Mouse (Mus musculus): Measurements from ENCODE around the gene Pbld1.

The Pbld1 gene

DNA sequence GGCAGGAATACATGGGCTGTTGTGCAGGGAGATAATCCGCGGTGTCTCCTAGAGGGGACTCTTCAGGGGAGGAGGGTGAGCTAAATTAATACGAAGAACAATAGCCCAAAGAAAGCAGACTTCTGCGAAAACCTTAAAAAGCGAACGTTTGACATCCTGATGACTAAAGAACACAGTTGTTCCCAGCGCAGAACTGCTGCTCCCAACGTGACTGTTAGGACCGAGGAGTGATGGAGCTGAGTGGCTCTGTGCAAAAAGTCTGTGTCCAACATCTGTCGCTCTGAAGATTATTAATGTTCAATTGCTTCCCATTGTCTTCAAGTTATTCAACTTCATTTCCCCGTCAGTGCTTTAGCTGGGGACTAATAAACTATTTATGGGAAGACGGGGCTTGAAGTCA lies 38.2 kb downstream of the Pbld1 start:
- no peak for DNase-seq

DNA sequence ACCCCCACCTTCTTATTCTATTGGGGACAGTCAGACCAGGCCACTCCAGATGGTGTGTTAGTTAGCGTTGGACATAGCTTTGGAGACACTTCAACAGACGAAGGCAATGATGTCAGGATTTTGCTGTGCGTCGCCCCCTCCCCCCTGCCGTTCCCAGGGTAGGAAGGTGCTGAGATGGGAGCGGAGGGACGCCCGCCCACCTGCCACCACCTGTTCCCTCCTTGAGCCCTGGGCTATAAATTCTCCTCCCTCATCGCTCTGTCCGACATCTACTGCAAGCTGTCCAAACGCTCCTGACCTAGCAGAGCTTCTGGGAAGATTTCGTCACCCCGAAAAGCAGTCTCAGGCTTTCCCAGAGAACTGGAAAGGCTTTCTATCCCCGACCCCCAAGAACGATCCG lies 39.6 kb downstream of the Pbld1 start, which contains the start of gene Atoh7:
Atoh7 (plus strand) TSS at position 131 of the 400 bp plus-strand sequence.
- peak; percentile 89 to 91 for DNase-seq

DNA sequence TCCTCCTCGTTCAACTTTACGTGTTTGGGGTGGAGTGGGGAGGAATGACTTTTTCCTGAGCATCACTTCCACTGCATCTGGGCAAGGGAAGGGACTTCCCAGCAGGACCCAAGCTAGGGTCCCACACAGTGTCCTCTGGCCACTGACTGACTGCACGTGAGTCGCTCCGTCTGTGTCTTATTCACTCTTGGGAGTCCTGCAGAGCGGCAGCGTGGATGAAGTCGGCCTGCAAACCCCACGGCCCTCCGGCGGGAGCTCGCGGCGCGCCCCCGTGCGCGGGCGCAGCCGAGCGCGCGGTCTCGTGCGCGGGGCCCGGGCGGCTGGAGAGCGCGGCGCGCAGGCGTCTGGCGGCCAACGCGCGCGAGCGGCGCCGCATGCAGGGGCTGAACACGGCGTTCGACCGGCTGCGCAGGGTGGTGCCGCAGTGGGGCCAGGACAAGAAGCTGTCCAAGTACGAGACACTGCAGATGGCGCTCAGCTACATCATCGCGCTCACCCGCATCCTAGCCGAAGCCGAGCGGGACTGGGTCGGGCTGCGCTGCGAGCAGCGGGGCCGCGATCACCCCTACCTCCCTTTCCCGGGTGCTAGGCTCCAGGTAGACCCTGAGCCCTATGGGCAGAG lies 40.1 kb downstream of the Pbld1 start:
- DNase-seq: peak; percentile 90 to 94

DNA sequence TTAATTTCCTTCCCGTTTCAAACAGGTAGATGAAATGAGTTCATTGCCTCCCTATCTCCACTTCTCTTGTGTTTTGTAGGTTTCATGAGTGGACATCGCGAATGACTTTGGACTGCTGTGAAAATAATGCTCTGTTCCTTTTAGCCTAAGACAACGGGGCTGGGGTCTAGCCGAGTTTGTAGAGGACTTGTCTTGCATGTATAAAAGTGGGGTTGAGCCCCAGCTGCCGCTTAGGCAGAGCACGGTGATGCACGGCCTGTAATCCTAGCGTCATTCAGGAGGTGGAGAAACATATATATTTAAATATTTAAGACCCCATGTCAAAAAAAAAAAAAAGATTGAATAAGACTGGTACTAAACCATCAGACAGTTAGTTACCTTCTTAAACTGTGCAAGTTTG lies 40.7 kb downstream of the Pbld1 start:
- DNase-seq: no peak

DNA sequence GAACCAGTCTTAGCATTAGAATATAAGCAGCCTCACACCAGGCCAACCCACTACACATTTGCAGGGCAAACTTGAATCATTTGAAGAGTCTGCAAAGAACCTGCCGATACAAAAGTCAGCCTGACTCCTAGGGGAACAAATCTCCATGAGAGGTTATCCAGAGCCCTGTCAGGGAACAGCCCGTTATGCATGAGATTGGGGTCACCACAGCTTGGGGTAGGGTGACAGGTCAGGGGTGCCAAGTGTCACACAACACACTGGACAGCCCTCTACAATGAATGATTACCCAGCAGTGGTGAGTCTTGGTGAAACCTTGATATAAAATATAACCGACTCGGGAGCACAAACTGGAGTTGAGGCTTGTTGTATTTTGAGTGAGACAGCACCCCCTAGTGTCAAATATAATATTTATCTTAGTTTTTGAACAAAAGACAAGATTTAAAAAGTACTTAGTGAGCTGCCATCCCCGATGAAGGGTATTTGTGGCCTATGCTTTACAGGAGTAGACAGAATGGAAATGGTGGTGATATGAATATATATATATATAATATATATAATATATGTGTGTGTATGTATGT lies 53.2 kb downstream of the Pbld1 start:
- DNase-seq: peak in 1 of 2 experiments; percentile 45

DNA sequence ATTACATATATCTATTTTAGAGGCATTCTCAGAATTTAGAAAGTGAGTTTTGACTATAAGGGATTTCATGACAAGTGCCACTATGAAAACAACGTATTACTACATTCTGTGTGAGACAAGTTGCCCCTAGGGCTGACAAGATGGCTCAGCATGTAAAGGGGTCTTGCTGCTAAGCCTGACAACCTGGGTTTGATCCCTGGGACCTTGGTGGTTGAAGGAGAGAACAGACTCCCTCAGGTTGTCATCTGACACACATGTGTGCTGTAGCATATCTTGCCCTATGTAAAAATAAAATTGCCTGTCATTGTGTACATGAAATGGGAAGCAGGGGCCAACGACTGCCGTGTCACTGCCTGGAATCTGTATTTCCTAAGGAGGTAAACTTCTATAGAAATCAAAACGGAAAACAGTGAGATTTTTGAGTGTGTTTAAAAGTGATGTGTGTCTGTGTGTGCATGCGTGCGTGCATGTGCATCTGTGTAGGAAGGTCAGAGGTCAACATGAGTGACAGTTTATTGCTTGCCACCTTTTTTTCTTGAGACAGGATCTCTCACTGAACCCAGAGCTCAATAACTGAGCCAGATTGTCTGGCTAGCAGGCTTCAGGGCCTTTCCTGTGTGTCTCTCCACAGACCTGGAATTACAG lies 53.9 kb downstream of the Pbld1 start:
- DNase-seq: no peak

DNA sequence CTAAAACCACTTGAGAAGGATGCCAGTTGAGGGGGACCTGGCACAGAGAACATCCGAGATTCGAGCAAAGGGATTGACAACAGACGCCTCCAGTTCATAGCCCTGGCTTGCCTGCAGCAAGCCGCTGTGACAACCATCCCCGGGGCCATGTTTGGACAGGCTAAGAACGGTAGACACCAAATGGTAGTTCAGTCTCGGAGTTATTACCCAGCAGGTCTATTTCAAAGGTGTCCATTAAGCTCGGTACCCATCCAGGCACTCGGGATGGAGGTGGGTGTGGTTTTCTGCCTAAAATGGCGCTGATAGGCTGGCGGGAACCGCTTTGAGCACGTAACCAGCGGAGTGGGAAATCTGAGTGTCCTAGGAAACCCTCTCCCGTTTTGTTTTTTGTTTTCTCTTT lies 55.9 kb downstream of the Pbld1 start:
- DNase-seq: no peak

DNA sequence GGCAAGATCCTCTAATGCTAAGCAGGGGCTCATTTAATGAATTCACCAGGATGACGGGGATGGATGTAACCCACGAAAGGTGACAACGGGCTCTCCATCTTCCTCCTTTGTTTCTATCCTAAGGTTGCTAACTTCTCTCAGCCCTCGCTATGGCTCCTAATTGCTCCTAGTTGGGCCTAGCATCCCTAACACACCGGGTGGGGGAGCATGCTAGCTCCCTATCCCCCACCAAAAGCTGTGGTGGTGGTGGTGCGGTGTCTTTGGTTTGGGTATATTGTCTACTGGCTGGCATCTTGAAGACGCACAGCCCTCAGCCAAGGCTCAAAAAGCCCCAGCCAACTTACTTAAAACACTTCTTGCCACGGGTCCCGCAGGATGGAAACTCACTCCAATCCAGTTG lies 56.4 kb downstream of the Pbld1 start:
- DNase-seq: no peak

DNA sequence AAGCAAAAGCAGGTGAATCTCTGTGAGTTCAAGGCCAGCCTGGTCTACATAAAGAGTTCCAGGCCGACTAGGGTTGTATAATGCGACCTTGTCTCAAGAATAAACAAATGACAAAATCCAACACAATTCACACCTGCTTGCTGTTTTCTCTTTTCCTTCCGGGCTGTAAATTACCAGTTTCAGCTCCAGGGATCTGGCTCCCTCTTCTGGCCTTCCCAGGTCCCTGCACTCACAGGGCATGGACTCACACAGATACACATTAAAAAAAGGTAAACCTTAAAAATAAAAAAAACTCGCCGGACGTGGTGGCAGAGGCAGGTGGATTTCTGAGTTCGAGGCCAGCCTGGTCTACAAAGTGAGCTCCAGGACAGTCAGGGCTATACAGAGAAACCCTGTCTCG lies 57.6 kb downstream of the Pbld1 start:
- no peak for DNase-seq

DNA sequence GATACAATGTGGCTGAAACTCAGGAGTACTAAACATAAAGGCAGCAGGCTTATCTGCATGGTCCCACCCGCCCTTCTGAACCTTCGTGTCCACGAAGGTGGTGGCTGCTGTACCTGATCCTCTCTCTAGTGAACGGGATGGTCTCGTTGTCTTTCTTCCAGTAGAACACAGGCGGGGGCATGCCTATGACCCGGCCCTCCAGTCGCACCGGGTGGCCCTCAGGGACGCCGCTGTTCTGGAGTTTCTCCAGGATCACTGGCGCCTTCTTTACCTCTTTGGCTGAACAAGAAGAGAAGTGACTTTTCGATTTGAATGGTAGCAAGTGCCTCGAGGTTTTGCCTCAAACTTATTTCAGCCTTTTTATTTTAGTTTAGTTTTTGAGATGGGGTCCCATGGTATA lies 60.0 kb downstream of the Pbld1 start:
- no peak for DNase-seq

DNA sequence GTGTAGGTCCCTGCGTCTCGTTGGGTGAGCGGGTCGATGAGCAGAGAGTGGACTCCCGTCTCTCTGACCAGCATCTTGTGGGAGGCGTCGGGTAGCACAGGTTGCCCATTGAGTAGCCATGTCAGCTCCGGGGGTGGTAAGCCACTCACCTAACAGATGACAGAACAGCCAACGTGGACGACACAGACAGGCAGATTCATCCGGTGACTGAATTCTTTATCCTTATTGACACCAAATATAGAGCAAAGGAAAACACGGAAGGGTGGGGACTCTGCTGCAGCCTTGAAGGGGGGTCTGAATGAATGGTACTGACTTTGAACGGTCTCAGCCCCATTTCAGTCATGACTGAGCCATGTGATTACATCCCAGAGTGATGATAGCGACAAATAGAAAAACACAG lies 62.0 kb downstream of the Pbld1 start:
- no peak for DNase-seq

DNA sequence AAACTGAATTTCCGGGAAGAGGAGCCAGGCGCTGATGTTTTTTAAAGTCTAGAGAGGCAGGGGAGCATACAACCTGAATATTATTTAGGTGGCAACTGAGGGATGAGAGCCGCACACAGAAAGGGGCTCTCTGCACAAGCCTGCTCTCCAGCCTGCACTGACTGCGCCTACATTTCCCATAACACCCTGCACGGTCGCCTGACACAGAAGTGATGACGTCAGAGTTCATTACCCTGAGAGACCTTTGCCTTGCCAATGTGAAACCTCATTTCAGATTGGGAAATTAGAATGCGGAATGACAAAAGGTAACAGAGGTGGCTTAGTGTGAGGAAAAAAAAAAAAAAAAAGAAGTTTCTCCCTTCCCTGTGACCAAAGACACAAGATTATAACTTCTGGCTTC lies 62.6 kb downstream of the Pbld1 start:
- DNase-seq: peak in 1 of 2 experiments; percentile 49

DNA sequence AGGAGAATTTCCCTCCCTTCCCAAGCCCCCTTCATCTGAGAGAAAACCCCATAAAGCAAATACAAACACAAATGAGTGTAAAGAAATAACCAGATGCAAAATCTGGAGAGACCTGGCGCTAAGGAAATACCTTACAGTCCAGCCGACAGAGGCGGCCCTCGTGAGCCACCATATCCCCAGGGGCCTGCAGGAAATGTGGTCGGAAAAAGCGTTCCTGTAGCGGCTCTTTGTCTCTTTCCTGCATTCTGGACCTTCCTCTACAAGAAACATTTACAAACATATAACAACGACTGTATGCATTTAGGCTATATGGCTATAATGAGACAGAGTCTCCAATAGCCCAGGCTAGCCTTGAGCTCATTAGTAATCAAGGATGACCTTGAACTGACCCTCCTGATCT lies 63.2 kb downstream of the Pbld1 start:
- no peak for DNase-seq

DNA sequence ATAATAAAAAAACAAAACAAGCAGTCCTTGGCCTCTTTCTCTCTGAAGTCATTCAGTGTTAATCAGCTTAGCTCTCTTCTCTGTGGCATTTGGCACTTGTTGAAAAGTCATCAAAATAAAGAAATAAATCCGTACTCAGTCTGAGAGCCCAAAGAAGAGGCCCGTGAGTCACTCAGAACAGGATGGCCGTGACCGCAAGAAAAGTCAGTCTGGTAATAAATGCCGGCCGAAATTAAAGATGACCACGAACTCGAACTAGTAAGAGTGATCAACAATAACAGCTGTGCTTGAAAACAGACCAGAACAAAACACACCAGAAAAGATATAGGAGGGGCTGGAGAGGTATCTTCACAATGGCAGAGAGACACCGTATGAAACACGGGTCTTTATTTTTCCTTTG lies 64.1 kb downstream of the Pbld1 start:
- DNase-seq: no peak

DNA sequence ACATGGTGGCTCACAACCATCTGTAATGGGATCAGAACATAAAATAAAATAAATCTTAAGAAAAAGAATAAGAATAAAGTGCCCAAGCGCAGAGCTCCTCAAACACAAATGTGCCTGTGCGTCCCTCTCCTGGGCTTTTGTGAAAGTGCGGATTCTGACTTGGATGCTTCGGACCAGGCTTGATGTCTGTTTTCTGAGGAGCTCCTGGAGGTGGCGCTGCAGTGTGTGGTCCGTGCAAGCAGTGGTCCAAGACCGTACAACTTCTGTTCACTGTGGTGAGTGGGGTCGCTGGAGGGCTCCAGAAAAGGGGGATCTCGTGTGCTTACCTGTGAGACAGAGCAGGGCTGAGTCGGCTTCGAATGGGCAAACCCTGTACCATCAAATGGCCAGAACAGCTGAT lies 65.4 kb downstream of the Pbld1 start:
- DNase-seq: no peak

DNA sequence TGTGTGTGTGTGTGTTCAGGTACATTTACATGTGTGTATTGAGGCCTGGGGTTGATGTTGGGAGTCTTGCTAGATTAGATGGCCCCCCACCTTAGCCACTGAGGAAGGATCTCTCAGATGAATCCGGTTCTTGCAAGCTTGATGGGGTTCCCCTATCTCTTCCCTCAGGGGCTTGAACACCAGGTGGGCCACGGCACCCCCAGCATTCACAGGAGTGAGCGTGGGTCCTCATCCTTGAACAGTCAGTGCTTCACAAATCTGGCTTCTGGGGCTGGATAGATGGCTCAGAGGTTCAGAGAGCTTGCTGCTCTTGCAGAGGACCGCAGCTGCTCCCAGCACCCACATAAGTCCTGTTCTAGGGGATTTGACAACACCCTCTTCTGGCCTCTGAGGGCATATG lies 66.2 kb downstream of the Pbld1 start:
- no peak for DNase-seq

DNA sequence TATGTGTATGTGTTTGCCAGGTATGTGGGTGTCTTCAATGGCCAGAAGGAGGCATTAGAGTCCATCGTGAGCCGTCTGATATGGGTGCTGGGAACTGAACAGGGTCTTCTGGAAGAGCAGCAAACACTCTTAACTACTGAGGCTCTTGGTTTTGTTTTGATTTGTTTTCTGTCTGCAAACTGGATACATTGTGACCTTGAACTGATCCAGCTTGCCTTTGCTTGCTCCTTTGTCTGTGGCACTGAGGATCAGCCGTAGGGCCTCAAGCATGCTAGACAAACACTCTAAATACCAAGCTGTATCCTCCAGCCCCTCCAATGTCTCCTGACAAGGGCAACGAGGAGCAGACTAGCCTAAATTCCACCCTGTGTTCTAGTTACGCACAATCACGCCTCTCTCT lies 67.2 kb downstream of the Pbld1 start:
- DNase-seq: no peak
